Comparison of ENCODE assay signal across 12 mouse cellular contexts in genomic region chr7:63917693-63918092, GRCm38 (mm10). TPM values are rescaled to one million over a fixed set of nuclear protein-coding genes. Genes with fewer than 3 reads are reported as not detected.
DNase-seq lines count a peak whose midpoint lies in the region; ATAC-seq lines count a peak whose summit lies in the region.
"Had no signal": no experiment of that assay in that cellular context is flagged by ENCODE, and none has a peak within 500 bp of the region (broad histone marks: within the 10 kb centered on the region; RNA-seq: fewer than 3 reads in every experiment).

No protein-coding gene starts in this region.

- no peaks in the 10 kb centered on the region for H3K9me3 ChIP-seq in heart, embryonic 11.5 days (replicated peaks; ENCODE audit: control insufficient read depth, low read length)
- H3K9me3 ChIP-seq: embryonic facial prominence, embryonic 12.5 days had no signal

- H3K4me1 ChIP-seq in heart, embryonic 11.5 days (ENCODE audit: control insufficient read depth, insufficient read depth, low read length) = peaks cover 37% of the 10 kb centered on the region

- WGBS in heart, embryonic 11.5 days (ENCODE audit: insufficient replicate concordance) = 71% methylated on average over 6 of the region's 6 CpGs

- H3K9ac ChIP-seq in heart, embryonic 11.5 days (ENCODE audit: low read depth, low read length) = no peak overlapping the region
- H3K9ac ChIP-seq: embryonic facial prominence, embryonic 12.5 days had no signal

- H3K4me2 ChIP-seq in heart, embryonic 11.5 days = no peak overlapping the region
- H3K4me2 ChIP-seq: embryonic facial prominence, embryonic 12.5 days had no signal

- no peak overlapping the region for H3K27ac ChIP-seq in heart, embryonic 11.5 days (ENCODE audit: low read depth, low read length)
- H3K27ac ChIP-seq: embryonic facial prominence, embryonic 12.5 days had no signal

- peak; percentile 99 for DNase-seq in heart, adult 11 months
- peak; percentile 84 for DNase-seq in Muller cell, postnatal 12 days (ENCODE audit: inconsistent ontology term)
- peak; percentile 69 to 70 for DNase-seq in cerebellum, postnatal 36 days
- DNase-seq in kidney, postnatal 14 days = peak; percentile 91
- no peak for DNase-seq in spleen, adult 18-20 months
- no peak for DNase-seq in embryo, embryonic 11 days

- no peak for ATAC-seq in heart, embryonic 11.5 days (replicated peaks; ENCODE audit: insufficient number of reproducible peaks, low FRiP score, low TSS enrichment)
- no peak for ATAC-seq in erythroblast, adult 5-6 weeks (replicated peaks; ENCODE audit: low FRiP score, poor library complexity, severe bottlenecking)

- H3K27me3 ChIP-seq in heart, embryonic 11.5 days (ENCODE audit: control insufficient read depth, insufficient read depth, low read length) = no peaks in the 10 kb centered on the region
- H3K27me3 ChIP-seq: embryonic facial prominence, embryonic 12.5 days had no signal

- H3K36me3 ChIP-seq in heart, embryonic 11.5 days (ENCODE audit: control insufficient read depth, insufficient read depth, low read length) = no peaks in the 10 kb centered on the region
- H3K36me3 ChIP-seq: embryonic facial prominence, embryonic 12.5 days had no signal

- H3K4me3 ChIP-seq in heart, embryonic 11.5 days (ENCODE audit: low read depth, low read length) = no peak overlapping the region
- H3K4me3 ChIP-seq: embryonic facial prominence, embryonic 12.5 days had no signal

RNA-seq across cellular contexts. Expression of gene E030018B13Rik, which starts 1.0 kb away (rescaled TPM):
- not detected in 2 replicates for polyA plus RNA-seq in heart, embryonic 11.5 days (2014; fragmentation: Nextera tagmentation; extraction: Ambion mirVana)
- not detected in 2 replicates for total RNA-seq in erythroblast, adult 5-6 weeks (2015; ENCODE audit: low replicate concordance)
- total RNA-seq in erythroblast, adult 5-6 weeks (2017; ENCODE audit: low replicate concordance) = not detected in 2 replicates
- total RNA-seq: ES-E14; layer of hippocampus, postnatal 36 days had no signal
- polyA plus RNA-seq: embryonic facial prominence, embryonic 12.5 days; neural tube, embryonic 11.5 days had no signal

RNA-seq across cellular contexts. Expression of gene Klf13, which starts 21.0 kb away (rescaled TPM):
- 16.3 and 18.8 TPM in 2 replicates for polyA plus RNA-seq in heart, embryonic 11.5 days (2014; fragmentation: Nextera tagmentation; extraction: Ambion mirVana)
- 29.4 and 32.6 TPM in 2 replicates for total RNA-seq in erythroblast, adult 5-6 weeks (2015; ENCODE audit: low replicate concordance)
- 16.7 and 36.9 TPM in 2 replicates for total RNA-seq in erythroblast, adult 5-6 weeks (2017; ENCODE audit: low replicate concordance)

Comparison
In these comparisons a context has a peak if more than half of its experiments do, and no peak if none do; other contexts are left out.
1. DNase-seq: peak in heart, adult 11 months (single experiment), Muller cell, postnatal 12 days (single experiment), cerebellum, postnatal 36 days (2 of 2) and kidney, postnatal 14 days (single experiment); none in spleen, adult 18-20 months (0 of 2) and embryo, embryonic 11 days (single experiment).